Mouse (Mus musculus) effector memory CD4-positive, alpha-beta T cell, adult 5 months (primary cell): ENCODE measurements around the gene Serpinf1. TPM values are rescaled to one million over a fixed set of nuclear protein-coding genes. Genes with fewer than 3 reads are reported as not detected.

Experiments
- polyA plus RNA-seq: library from polyadenylated mRNA; unstranded; fragments of 100-300 nt; shearing (Covaris generic); gene quantifications from one replicate; pipeline ENCODE4 v1.2.1, GENCODE M21; 2017

The Serpinf1 gene
- polyA plus RNA-seq, result 0.65 TPM

DNA sequence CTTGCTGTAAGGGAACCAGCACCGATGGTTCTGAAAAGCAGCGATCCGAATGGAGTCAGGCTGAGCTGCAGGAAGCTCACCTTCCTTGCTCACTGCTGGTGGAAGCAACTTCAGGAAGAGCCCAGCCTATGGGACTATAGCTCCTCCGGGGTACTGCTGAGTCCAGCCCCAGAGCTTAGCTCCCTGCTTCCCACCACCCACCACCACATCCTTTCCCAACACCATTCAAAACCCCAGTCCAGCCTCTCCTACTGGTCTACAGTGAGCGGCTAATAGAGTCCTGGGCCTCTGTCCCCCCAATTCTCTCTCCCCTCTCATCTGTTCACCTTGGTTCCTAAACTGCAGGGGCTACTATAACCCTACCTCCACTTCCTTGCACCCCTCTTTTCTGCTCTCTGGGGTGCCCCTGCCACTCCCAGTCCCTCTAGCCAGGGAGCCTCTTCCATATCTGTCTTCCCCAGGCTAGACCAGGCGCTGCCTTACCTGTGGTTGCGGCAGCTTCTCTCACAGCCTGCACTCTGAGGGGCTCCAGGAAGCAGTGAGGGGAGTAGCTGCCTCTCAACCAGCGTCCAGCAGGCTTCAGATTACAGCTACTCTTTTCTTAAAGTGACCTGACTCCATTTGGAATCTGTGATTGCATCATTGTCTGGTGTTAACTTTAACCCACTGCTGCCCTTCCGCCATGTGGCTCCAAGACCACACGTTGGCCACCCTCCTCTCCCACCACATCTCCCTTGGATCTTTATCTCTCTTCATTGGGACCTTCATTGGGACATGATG is at the start of gene Serpinf1:
TSS of gene Serpinf1 (minus strand) at position 689 of the 780 bp plus-strand sequence.

GRCm38 (mm10) chr11:75460844-75461742 is 38.6 kb upstream of the Serpinf1 start, which contains the start of gene Tlcd2:
Tlcd2 (plus strand) TSS chr11:75461715.

DNA sequence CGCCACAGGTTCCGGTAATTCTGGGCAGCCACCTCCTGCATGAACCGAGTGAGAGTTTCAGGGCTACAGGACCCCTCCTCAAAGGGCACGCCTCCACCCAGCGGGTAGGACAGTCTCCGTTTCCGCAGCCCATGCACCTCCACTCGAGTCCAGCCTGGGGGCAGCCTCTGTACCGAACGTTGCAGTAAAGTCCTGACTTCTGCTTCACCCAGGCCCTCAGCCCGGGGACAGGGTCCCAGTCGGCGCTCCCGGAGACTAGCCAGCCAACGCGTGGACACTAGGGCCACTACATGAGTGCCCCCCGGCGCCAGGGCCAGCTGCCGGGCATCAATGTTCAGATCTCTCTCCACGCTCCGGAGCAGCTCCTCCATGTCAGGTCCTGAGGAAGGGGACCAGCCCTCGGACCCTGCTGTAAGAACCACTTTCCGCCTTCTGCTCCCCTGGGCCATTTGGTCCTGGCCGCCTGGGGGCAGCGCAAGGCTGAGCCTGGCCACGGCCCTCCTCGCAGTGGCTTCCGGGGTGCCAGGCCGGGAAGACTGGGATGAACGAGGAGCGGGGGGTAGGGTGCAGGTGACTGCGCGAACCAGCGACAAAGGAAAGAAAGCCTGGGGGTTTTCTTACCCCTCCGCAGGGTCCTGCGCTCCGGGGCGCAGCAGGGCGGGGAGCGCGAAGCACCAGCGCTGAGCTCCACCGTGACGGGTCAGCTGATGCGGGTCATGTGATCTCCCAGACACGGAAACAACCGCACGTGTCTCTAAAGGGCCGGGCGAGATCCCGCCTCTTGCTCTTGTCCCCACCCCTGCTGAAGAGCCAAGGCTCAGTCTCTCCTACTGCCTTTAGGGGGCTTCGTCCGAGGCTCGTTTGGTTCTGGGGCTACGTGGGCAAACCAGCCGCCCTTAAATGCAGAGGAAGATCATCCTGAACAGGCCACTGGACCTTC is 31.8 kb upstream of the Serpinf1 start, which contains the start of gene Wdr81:
TSS of gene Wdr81 (minus strand) at position 727 of the 940 bp plus-strand sequence.

DNA sequence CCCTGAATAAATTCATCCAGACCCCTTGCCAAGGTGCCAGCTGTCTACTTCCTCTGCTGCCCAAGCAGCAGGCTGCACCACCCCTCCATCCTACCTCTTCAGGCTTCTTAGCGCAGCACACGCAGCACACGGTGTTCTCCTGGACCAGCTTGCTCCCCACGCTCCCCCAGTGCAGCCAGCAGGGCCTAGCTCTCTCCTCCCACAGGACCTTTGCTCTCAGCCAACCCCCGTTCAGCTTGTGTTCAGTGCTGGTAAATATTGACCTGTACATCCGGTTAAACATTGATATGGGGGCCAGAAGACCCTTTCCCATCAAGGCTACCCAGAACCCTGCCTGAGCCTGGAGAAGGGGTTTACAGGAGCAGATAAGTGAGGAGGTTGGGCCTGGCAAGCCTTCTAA is 16.9 kb upstream of the Serpinf1 start, which contains the start of gene Serpinf2:
TSS of gene Serpinf2 (minus strand) at position 229 of the 400 bp plus-strand sequence.

Other genes starting within 250 kb of the Serpinf1 start
- 31.6 TPM for gene Ovca2, start 243.9 kb downstream of the Serpinf1 start, polyA plus RNA-seq
- 13.9 TPM for gene Dph1, start 231.5 kb downstream of the Serpinf1 start, polyA plus RNA-seq
- gene Rtn4rl1, start 228.9 kb downstream of the Serpinf1 start, polyA plus RNA-seq, result 20.8 TPM
- 101 TPM for gene Rpa1, start 74.4 kb downstream of the Serpinf1 start, polyA plus RNA-seq
- gene Smyd4, start 74.3 kb downstream of the Serpinf1 start, polyA plus RNA-seq, result 20.9 TPM
- not detected for gene Serpinf2, start 16.9 kb upstream of the Serpinf1 start, polyA plus RNA-seq
- gene Wdr81, start 32.0 kb upstream of the Serpinf1 start, polyA plus RNA-seq, result 9.1 TPM
- gene Tlcd2, start 39.0 kb upstream of the Serpinf1 start, polyA plus RNA-seq, result 2.9 TPM
- 47.3 TPM for gene Prpf8, start 64.1 kb upstream of the Serpinf1 start, polyA plus RNA-seq
- not detected for gene Rilp, start 87.4 kb upstream of the Serpinf1 start, polyA plus RNA-seq
- gene Scarf1, start 90.8 kb upstream of the Serpinf1 start, polyA plus RNA-seq, result not detected
- 18.7 TPM for gene Slc43a2, start 109.0 kb upstream of the Serpinf1 start, polyA plus RNA-seq
- 297 TPM for gene Pitpna, start 165.4 kb upstream of the Serpinf1 start, polyA plus RNA-seq
- 76.3 TPM for gene Inpp5k, start 208.3 kb upstream of the Serpinf1 start, polyA plus RNA-seq
- gene Myo1c, start 227.8 kb upstream of the Serpinf1 start, polyA plus RNA-seq, result 14.9 TPM